Mouse (Mus musculus) heart, postnatal 14 days (tissue): ENCODE measurements around the gene Hils1. TPM values are rescaled to one million over a fixed set of nuclear protein-coding genes. Genes with fewer than 3 reads are reported as not detected.
"Not testable (repeated sequence)": the region's sequence is repeated elsewhere in the genome, so short reads cannot be mapped to it uniquely, and the experiment has no call there.

Experiments
- DNase-seq, 2 experiments: peaks; one replicate each; pipeline ENCODE4 v3.0.0; 2021 to 2022
- intact Hi-C: fragments of 180-260 bp; cut with DNase I; formaldehyde crosslinking; loops from one replicate; pipeline ENCODE4 v1.15.1; 2025
- total RNA-seq, 2 experiments: library from RNA; stranded (reverse); gene quantifications; 2 replicates each; pipeline ENCODE4 v1.2.3; 2021

Gene Hils1
- total RNA-seq, 2 experiments from 2014 or later = not detected

DNA sequence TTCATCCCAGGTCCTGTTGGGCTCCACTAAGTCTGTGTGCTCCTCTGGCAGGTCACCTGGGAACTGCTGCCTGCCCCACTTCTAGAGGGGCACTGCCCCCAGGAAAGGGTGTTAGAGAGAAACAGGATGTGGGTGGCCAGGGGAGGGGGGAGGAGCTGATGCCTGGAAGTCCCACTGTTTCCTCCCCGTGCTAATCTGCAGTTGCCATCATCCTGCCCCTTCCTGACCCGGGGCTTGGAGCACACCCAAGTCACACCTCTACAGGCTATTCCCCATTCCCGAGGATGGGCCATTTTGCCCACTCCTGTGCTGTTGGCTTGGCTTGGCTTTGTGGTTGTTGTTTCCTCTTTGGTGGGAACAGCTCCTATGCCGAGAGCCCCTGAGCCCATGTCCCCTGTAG is 33.2 kb downstream of the Hils1 start:
- DNase-seq = peak in 1 of 2 experiments; percentile 56
- intact Hi-C loops = loop anchor here (2.0 kb wide), 1 partner anchor 62 kb away; no protein-coding TSS in a partner anchor

DNA sequence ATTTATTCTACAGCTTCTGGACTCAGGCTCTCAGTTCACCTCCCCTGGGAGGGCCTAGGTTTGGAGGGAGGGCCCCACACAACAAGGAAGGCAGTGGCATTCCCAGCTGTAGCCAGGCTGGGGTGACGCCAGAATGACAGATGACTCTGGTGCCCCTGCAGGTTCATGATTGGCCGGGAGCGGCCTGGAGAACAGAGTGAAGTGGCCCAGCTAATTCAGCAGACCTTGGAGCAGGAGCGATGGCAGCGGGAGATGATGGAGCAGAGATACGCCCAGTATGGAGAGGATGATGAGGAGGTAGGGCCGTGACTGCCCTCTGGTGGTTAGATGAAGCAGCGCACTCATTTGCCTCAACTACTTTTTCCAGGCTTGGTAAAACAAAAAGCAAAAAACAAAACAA is 33.7 kb downstream of the Hils1 start:
- intact Hi-C loops = loop anchor here (1.0 to 2.0 kb wide), 2 partner anchors 22 to 62 kb away; no protein-coding TSS in a partner anchor
- peak; percentile 64 to 75 for DNase-seq

DNA sequence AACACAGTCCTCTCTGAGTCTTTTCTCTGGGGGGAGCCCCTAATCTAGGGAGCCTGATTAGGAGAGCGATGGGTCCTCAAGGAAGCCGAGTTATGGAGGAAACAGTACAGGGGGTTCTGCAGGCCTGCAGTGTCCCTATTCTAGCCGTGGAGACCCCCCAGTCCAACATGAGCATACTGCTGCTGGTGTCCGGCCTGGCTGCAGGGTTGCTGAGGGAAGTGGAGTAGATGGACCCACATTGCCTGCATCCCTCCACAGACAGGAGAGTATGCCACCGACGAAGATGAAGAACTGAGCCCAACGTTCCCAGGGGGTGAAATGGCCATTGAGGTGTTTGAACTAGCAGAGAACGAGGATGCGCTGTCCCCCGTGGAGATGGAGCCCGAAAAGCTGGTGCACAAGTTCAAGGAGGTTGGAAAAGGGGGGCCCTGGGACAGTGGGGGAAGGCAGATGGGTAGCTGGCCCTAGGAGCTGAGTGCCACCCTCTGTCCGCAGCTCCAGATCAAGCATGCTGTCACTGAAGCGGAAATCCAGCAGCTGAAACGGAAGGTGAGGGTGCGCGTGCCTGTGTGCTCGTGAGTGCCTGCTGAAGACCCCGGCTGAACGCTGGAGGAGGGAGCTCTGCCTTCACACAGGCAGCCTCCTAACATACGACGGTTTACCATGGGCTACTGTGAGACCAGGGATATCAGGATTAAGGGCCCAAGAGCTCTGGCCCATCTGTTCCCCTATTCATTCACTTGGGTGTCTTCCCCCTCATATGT is 34.4 kb downstream of the Hils1 start:
- no peak for DNase-seq
- intact Hi-C loops = loop anchor here (1.0 to 2.0 kb wide), 2 partner anchors 22 to 63 kb away; no protein-coding TSS in a partner anchor

DNA sequence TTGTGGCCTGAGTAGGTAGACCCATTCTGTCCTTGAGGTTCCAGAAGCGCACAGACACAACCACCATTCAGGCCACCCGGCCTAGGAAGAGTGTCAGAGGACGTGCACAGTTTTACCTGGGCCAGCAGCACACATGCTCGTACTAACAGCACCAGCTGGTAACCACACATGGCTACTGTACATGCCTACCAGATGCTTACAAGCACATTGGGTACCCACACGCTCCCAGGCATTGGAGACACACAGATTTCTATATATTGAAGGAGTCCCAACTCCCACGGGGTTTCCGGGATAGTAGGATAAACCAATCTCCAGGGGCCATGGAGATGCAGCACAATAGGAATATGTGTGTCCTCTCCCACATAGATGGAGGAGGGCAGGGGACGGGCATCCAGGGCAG is 35.3 kb downstream of the Hils1 start:
- no peak for DNase-seq
- intact Hi-C loops = no loop called here

DNA sequence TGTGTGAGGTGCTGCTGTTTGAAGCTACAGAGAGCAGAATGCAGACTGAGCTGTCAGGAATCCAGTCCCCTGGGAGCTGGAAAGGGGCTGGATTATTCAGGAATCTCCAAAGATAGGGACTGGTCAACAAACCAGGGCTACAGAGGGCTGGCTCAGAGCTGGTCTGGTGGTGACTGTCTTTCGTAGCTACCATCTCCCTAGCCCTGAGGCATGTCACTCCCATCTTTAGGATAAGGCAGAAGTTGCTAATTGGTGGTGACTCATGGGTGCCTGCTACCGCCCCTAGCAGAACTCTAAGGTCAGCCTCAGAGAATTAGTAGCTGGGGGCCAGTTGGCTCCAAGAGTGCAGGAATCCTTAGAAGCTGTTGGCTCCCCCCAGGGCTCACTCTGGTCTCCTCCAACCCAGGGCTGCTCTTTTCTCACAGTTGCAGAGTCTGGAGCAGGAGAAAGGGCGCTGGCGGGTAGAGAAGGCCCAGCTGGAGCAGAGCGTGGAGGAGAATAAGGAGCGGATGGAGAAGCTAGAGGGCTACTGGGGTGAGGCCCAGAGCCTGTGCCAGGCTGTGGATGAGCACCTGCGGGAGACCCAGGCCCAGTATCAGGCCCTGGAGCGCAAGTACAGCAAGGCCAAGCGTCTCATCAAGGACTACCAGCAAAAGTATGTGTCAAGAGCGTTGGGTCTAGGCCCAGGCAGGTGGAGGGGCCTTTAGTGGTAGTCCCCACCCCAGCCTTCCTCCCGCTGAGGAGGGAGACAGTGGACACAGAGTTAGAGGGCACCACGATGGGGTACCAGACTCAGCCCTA is 36.9 kb downstream of the Hils1 start:
- intact Hi-C loops = no loop called here
- DNase-seq = peak in 1 of 2 experiments; percentile 55

DNA sequence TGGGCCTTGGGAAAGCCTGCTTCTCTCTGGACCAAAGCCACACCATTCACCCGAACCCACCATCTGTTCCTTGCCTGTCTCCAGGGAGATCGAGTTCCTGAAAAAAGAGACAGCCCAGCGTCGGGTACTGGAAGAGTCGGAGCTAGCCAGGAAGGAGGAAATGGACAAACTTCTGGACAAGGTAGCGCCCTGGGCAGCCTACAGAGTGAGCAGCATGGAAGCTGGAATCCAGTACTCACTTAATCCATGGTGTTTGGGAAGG is 37.5 kb downstream of the Hils1 start:
- DNase-seq = no peak
- intact Hi-C loops = no loop called here

DNA sequence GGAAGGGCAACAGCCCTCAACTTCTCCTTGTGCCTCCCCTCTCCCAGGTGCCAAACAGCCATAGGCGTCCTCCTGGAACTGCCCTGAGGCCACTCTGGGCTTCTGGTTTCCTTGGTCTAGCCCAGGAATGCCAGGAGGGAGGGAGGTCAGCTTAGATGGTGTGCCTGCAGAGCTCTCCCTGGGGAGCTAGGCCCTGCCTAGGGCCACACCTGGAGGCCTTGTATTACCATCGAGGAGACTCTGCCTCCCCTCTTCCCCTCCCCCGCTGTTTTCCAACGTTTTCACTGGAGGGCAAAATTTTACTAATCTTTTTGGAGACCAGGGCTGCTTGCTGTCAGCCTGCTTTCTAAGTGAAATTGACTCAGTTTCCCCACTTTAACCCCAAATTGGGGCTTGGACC is 38.6 kb downstream of the Hils1 start:
- intact Hi-C loops = no loop called here

DNA sequence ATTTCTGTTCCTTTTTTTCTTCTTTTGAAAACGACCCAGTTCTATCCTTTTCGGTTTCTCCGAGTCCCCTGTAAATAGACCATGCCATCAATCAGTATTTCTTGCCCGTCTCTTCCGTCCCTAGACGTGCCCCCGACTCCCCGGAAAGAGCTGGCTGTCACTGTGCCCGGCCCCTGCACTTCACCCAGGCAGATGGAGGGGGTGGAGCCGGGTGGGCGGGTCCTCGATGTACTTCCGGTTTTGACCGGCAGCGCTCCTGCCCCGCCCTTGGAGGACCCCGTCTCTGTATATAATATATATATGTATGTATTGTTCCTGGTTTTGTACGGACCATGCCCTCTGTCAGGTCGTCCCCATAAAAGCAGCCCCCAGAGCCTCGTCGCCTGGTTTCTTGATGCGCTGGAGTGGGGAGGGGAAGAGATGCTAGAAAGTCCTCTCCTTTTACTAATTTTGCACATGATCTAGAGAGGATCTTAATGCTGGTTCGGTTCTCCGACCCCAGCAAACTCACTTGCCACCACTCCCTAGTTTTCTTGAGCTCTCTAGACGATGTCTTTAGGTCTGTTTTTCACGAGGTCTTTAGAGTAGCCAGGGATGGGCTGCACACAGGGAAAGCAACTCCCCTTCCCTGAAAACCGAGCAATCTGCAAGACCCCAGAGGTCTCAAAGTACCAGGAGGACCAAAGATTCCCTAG is 39.3 kb downstream of the Hils1 start:
- peak; percentile 81 to 83 for DNase-seq
- intact Hi-C loops = no loop called here

More for the DNA sequence above, 38.6 kb downstream of the Hils1 start:
- no peak for DNase-seq

DNA sequence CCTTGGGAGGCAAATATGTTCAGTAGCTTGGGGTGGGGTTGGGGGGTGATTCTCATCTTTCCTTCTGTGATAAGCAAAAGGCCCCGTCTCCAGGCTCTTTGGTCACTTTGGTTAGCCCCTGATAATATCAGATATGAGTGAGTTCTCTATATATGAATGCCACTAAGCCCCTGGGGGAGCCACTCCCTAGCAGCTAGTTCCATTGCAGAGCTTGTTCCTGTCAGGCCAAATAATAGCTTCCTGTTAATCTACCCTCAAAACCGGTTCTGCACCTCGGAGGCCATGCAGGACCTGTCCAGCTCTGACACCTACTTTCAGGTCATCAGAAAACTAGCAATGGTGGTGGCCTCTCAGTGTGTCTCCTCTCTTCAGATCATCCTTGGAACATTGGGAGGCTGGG is 40.0 kb downstream of the Hils1 start:
- intact Hi-C loops = no loop called here
- DNase-seq = no peak

DNA sequence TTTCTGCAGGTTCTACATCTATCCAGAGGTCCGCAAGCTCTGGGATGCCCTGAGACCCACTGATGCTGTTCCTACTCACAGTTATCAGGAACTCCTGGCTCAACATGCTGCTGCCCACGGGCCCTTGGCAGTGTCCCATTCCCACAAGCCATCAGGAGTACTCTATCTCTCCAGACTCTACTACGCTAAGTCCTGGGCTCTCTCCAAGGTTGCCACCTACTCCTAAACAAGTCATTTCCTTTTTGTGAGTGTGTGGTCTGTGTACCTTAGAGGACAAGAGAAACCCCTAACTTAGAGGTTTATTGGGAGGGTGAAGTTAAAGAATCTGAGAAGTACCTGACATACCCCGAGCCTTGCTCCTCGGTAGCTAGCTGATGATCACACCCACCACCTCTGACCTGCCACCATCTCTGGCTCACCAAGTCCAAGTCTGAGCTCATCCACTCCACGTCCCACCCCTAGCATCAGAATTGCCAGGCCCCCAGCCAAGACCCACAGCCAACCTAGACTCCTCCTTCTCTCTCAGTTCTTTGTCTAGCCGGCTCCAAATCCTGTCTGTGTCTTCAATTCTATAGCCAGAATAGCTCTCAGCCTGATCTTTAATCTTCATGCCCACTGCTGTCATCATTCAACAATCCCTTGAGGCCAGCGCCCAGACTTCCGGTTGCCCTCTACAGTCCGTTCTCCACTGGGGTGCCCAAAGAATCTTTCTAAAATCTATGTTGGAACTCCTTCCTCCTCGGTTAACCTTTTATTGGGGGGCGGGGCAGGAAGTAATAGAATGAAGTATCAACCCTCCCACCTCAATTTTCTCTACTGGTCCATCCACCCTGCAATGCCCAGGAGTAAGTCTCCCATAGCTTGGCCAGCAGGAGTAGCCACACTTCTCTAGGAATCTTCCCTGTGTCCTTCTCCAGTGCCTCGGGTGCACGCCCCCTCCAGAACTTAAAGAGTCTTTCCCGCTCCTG is 41.6 kb downstream of the Hils1 start:
- intact Hi-C loops = no loop called here
- no peak for DNase-seq

DNA sequence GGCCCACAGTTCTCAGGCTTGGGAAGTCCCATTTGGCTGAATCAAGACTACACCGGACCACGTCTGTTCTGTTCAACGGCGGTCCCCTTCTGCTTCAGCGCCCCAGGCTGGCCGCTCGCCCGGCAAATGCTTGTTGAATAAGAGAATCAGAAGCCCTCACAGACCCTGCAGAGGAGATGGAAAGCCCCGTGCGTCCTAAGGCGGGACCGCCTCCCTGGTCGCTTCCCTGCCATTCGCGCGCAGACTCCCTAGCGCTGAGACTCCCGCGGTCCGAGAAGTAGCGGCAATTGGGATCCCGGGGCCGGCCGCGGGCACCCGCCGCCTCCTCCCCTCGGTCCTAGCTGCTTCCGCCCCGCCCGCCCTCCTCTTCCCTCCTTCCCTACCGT is 42.2 kb downstream of the Hils1 start, which contains the start of gene Samd14:
Gene Samd14 (plus strand): TSS at position 251 of the 386 bp plus-strand sequence.
- peak; percentile 65 to 74 for DNase-seq
- intact Hi-C loops = no loop called here

DNA sequence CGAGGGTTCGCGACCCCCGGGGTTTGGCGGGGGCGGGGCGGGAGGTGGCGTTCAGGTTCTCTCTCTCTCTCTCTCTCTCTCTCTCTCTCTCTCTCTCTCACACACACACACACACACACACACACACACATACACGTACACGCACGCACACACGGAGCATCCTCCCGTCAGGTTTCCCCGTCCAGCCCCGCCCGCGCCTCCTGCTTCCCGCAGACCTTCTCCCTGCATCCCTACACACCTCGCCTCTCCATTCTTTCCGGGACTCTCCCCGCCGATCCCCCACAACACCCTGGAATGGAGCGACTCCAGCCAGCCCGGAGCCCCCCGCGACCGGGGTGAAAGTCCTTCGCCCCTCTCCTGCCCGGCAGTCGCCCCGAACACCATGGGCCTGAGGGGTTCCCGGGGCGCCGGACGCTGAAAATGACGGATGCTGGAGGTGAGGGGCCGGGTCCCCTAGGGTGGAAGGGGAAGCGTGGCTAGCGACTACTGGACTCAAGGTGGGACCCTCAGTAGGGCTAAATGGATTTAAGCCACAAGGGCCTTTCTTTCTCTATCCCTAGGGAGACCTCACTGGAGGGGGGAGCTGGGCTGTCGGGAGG is 42.8 kb downstream of the Hils1 start:
- intact Hi-C loops = no loop called here
- no peak for DNase-seq

DNA sequence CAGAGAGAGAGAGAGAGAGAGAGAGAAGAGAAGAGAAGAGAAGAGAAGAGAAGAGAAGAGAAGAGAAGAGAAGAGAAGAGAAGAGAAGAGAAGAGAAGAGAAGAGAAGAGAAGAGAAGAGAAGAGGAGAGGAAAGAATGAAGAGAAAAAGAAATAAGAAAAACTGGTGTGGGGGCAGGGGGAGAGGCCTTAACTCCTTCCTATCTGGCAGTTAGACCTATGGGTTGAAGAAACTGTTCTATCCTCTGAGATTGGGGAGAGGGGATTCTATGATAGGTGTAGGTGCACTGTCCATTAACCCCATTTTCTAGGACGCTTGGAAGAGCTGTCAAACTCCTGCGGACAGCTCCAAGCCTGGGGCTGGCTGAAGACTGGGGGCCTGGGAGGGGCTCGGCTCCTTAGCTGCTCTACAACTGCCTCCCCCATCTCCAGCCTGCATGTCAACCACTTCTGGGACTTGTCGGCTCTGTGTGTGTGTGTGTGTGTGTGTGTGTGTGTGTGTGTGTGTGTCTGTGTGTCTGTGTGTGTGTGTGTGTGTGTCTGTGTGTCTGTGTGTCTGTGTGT is 43.5 kb downstream of the Hils1 start:
- intact Hi-C loops, DNase-seq: not testable (repeated sequence)

DNA sequence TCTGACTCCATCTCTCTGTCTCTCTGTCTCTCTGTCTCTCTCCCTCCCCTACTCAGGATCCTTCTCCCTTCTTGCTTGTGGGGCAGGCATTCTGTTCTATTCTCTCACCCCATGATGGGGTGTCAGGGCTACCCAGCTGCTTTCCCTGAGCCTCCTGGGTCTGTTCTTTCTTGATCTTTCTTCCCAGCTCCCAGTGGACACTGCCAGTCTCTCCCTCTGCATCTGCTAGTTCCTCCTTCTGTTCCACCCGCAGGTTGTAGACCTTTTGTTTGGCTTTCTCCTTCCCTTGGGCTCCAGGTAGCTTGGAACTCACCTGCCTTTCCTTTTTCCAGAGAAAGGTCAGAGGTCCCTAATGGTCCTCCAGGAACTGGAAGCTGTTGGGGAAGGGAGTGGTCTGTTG is 44.0 kb downstream of the Hils1 start:
- DNase-seq = no peak
- intact Hi-C loops = no loop called here

DNA sequence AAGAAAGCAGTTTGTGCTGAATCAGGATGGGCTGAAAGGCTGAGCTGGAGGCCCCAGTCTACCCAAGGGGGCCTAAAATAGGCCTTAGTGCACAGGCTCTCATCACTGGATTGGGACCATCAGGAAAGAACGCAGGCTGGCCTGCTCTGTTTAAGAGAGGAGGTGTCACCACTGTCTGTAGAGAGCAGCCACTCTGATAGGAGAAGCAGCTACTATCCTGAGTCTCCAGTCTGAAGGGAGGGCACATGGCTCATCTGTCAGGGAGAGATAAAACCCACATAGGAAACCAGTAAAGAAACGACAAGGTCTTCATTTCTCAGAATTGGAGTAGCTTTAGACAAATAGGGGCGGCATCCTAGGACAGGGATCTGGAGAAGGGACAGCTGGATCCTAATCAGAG is 44.7 kb downstream of the Hils1 start:
- intact Hi-C loops = no loop called here
- DNase-seq = no peak

DNA sequence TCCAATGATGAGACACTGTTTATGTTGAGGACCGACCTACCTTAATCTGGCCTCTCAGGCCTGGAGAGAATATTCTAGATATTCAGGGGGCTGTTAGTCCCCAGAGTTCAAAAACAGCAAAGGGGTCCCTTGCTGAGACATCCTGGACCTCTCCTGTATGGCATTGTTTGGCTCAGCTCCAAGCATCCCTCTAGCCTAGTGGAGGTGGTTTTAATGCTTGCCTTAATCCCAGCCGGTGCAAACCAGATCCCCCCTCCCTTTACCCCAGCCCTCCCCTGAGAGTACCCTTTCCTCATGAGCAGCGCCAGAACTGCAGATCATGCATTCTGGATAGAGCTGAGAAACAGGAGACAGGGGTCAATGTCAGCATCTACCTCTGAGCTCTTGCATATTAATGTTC is 45.1 kb downstream of the Hils1 start:
- no peak for DNase-seq
- intact Hi-C loops = no loop called here

DNA sequence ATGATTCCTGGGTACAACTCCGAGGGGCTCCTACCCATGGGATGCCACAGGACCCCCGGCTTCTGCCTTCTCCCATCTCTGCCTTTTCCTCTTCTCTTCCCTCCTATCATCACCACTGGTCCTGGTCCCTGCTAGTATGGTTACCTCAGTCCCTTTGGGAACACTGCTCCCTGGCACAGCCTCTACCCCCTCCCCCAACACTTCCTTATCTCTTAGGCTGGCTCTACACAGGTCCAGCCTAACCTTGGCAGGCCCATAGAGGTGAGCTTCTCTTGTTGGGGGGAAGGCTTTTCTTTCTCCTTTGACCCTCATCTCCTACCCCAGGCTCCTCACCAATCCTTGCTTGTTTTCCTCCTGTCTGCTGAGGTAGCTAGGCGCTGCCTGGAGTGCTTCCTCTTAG is 48.1 kb downstream of the Hils1 start:
- intact Hi-C loops = no loop called here
- DNase-seq = no peak
